Mouse (Mus musculus) right cerebral cortex, adult 18-20 months (tissue): ENCODE measurements around the gene Mrgprf.

Experiments used
- DNase-seq: peaks from one replicate; pipeline ENCODE4 v3.0.0; 2022; ENCODE audit warnings: mixed read lengths

Gene Mrgprf

GRCm38 (mm10) chr7:145301341-145302005, 845 bp downstream of the Mrgprf start:
- DNase-seq = no peak

- DNase-seq = no peak
These were observed 2.1 kb downstream of the Mrgprf start for GRCm38 (mm10) chr7:145302488-145303285.

GRCm38 (mm10) chr7:145304153-145304552, 3.5 kb downstream of the Mrgprf start:
- no peak for DNase-seq

GRCm38 (mm10) chr7:145307636-145308035, 7.0 kb downstream of the Mrgprf start:
- no peak for DNase-seq

- no peak for DNase-seq
These were observed 7.5 kb downstream of the Mrgprf start for GRCm38 (mm10) chr7:145308061-145308675.

GRCm38 (mm10) chr7:145308866-145309265, 8.2 kb downstream of the Mrgprf start:
- no peak for DNase-seq

GRCm38 (mm10) chr7:145309877-145310276, 9.2 kb downstream of the Mrgprf start:
- no peak for DNase-seq

- DNase-seq = no peak
These were observed 9.9 kb downstream of the Mrgprf start for GRCm38 (mm10) chr7:145310526-145310925.

- DNase-seq = no peak
These were observed 11.5 kb downstream of the Mrgprf start for GRCm38 (mm10) chr7:145312137-145312536.

GRCm38 (mm10) chr7:145314785-145315411, 14.3 kb downstream of the Mrgprf start, which contains the start of gene Mrgprd:
TSS of gene Mrgprd (plus strand) at chr7:145314835.
- no peak for DNase-seq

- DNase-seq = peak; percentile 21
These were observed 16.9 kb downstream of the Mrgprf start for GRCm38 (mm10) chr7:145317522-145317921.

- peak; percentile 57 for DNase-seq
These were observed 18.9 kb downstream of the Mrgprf start for GRCm38 (mm10) chr7:145319481-145319880.

- no peak for DNase-seq
These were observed 23.0 kb downstream of the Mrgprf start for GRCm38 (mm10) chr7:145323607-145324006.

- DNase-seq = no peak
These were observed 25.1 kb downstream of the Mrgprf start for GRCm38 (mm10) chr7:145325697-145326096.

GRCm38 (mm10) chr7:145329982-145330381, 29.4 kb downstream of the Mrgprf start:
- DNase-seq = no peak

- no peak for DNase-seq
These were observed 30.0 kb downstream of the Mrgprf start for GRCm38 (mm10) chr7:145330641-145331040.

- no peak for DNase-seq
These were observed 31.9 kb downstream of the Mrgprf start for GRCm38 (mm10) chr7:145332376-145333041.

- no peak for DNase-seq
These were observed 33.3 kb downstream of the Mrgprf start for GRCm38 (mm10) chr7:145333936-145334335.

GRCm38 (mm10) chr7:145334428-145335027, 33.9 kb downstream of the Mrgprf start:
- DNase-seq = no peak

- no peak for DNase-seq
These were observed 34.6 kb downstream of the Mrgprf start for GRCm38 (mm10) chr7:145335199-145335598.

- DNase-seq = no peak
These were observed 35.1 kb downstream of the Mrgprf start for GRCm38 (mm10) chr7:145335616-145336332.

GRCm38 (mm10) chr7:145337889-145338288, 37.3 kb downstream of the Mrgprf start:
- DNase-seq = no peak
